Mouse (Mus musculus): ENCODE results near the gene Gm906.
"Not testable (repeated sequence)": the region's sequence is repeated elsewhere in the genome, so short reads cannot be mapped to it uniquely, and the experiment has no call there.

Gene Gm906

GRCm38 (mm10) chr13:50250208-50250607 is at the start of gene Gm906:
Gm906 (minus strand) TSS chr13:50250308.
- not testable (repeated sequence) for DNase-seq (ENCODE audit: low spot score)

GRCm38 (mm10) chr13:50283308-50283707 is 33.2 kb upstream of the Gm906 start:
- DNase-seq (ENCODE audit: low spot score), result not testable (repeated sequence)

- no peak for DNase-seq (ENCODE audit: low spot score)
Measured at GRCm38 (mm10) chr13:50236487-50236886, 13.6 kb downstream of the Gm906 start.

- DNase-seq (ENCODE audit: low spot score), result peak; percentile 39
Measured at GRCm38 (mm10) chr13:50211842-50212241, 38.3 kb downstream of the Gm906 start.

GRCm38 (mm10) chr13:50210191-50210590 is 39.9 kb downstream of the Gm906 start:
- not testable (repeated sequence) for DNase-seq (ENCODE audit: low spot score)

- not testable (repeated sequence) for DNase-seq (ENCODE audit: low spot score)
Measured at GRCm38 (mm10) chr13:50209651-50210050, 40.5 kb downstream of the Gm906 start.

- no peak for DNase-seq (ENCODE audit: low spot score)
Measured at GRCm38 (mm10) chr13:50207966-50208365, 42.1 kb downstream of the Gm906 start.

- not testable (repeated sequence) for DNase-seq (ENCODE audit: low spot score)
Measured at GRCm38 (mm10) chr13:50196831-50197230, 53.3 kb downstream of the Gm906 start.
